Mouse (Mus musculus) bone marrow macrophage, adult 2 months (primary cell): Measurements from ENCODE around the gene Paqr3.

Experiments
- CTCF ChIP-seq: IDR thresholded peaks from 2 replicates; pipeline ENCODE4 v1.5.1; 2012; ENCODE audit warnings: low read depth, mild to moderate bottlenecking, low read length, moderate library complexity
- POLR2A ChIP-seq: IDR thresholded peaks from 2 replicates; pipeline ENCODE4 v1.6.1; 2012; ENCODE audit warnings: mild to moderate bottlenecking, low read depth, low read length, borderline replicate concordance

- TF ChIP-seq POLR2A (no peak), CTCF (no peak)
Measured at GRCm38 (mm10) chr5:97089426-97089825, 22.0 kb downstream of the Paqr3 start.
